Mouse (Mus musculus) left cerebral cortex, postnatal 36 days (tissue): Measurements from ENCODE around the gene Pitpnm1. TPM values are rescaled to one million over a fixed set of nuclear protein-coding genes. Genes with fewer than 3 reads are reported as not detected.
A peak's percentile ranks its signal among the peaks of the same experiment; 100 is the strongest.
"Not testable (repeated sequence)": the region's sequence is repeated elsewhere in the genome, so short reads cannot be mapped to it uniquely, and the experiment has no call there.

Experiments used
- DNase-seq, 2 experiments: peaks; one replicate each; pipeline ENCODE4 v3.0.0; 2021 to 2022; ENCODE audit warnings: low spot score in 2 of 2, mixed read lengths in 1 of 2
- intact Hi-C: fragments of 180-260 bp; cut with DNase I; formaldehyde crosslinking; loops from one replicate; pipeline ENCODE4 v1.15.1; 2025
- total RNA-seq, 2 experiments: library from RNA; stranded (reverse); gene quantifications; 2 replicates each; pipeline ENCODE4 v1.2.3; 2021

The Pitpnm1 gene
- 100 to 1,000 TPM; 202 to 203 TPM for total RNA-seq

DNA sequence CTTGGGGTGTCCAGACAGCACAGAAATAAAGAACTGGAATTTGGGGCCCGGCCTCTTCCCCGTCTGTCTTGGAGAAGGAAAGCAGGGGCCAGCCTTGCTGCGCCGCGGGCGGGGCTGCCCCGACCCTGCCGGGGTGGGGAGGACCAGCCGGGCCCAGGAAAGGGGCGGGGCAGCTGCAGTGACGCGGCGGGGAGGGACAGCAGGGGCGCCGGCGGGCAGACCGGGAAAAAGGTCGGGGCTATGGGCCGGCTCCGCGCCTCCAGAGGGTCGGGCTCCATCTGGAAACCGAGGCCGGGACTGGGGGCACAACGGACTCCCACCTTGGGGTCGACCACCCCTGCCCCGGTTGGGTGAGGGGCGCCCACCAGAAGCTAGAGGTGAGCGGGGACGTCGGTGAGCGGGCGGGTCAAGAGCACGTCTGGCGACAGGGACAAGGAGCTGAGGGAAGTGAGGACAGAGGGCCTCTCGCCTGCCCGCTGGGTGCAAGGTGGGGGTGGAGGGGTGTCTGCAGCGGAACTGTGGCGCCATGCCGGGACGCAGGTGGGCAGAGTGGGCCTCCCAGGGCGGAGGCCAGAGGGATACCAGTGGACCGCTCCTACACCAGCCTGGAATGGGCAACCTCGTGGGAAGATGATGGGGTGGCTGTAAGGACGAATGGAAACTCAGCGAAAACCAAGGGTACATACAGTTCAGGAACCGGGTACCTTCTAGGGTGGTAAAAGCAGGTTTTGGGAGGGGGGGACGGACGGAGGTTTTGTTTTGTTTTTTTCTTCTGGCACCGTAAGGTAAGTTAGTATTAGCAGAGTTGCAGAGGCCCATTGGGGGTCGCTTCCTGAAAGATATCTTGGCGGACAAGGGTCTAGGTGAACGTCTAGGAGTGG, at the start of gene Pitpnm1:
TSS of gene Pitpnm1 (plus strand) at position 162 of the 881 bp plus-strand sequence.
- peak; percentile 56 to 68 for DNase-seq
- intact Hi-C loops, result loop anchor here (2.0 to 5.0 kb wide), 2 partner anchors 53 to 131 kb away; partner anchors contain the start of genes Gstp2 and Pold4

- no peak for DNase-seq
- intact Hi-C loops, result no loop called here
Observed at GRCm38 (mm10) chr19:4051016-4051415, 48.8 kb upstream of the Pitpnm1 start.

- DNase-seq, result peak in 1 of 2 experiments; percentile 25
- intact Hi-C loops, result no loop called here
Observed at GRCm38 (mm10) chr19:4051741-4052515, 47.9 kb upstream of the Pitpnm1 start.

DNA sequence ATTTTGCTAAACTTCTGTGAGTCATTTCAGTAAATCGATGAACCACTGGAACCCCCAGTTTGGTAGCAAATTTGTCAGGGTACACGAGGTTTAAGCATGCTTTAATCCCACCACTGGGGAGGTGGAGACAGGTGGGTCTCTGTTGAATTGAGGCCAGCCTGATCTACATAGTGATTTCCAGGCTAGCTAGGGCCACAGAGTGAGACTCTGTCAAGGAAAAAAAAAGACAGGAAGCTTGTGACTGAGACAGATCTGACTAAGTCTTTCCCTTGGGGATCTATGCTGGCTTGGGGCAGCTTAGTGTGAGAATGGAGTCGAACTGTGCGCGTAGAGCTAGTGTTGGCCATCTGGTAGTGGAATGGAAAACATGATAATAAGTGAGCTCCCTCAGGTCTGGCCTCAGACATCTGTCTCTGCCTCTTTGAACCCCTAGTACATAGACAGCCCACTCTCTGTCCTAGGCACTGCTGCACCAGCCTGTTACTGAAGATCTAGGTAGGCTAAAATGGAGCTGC, 47.2 kb upstream of the Pitpnm1 start:
- intact Hi-C loops, result no loop called here
- no peak for DNase-seq

GRCm38 (mm10) chr19:4054613-4055012, 45.2 kb upstream of the Pitpnm1 start:
- intact Hi-C loops, result no loop called here
- no peak for DNase-seq

GRCm38 (mm10) chr19:4055216-4055946, 44.4 kb upstream of the Pitpnm1 start:
- intact Hi-C loops, result no loop called here
- no peak for DNase-seq

DNA sequence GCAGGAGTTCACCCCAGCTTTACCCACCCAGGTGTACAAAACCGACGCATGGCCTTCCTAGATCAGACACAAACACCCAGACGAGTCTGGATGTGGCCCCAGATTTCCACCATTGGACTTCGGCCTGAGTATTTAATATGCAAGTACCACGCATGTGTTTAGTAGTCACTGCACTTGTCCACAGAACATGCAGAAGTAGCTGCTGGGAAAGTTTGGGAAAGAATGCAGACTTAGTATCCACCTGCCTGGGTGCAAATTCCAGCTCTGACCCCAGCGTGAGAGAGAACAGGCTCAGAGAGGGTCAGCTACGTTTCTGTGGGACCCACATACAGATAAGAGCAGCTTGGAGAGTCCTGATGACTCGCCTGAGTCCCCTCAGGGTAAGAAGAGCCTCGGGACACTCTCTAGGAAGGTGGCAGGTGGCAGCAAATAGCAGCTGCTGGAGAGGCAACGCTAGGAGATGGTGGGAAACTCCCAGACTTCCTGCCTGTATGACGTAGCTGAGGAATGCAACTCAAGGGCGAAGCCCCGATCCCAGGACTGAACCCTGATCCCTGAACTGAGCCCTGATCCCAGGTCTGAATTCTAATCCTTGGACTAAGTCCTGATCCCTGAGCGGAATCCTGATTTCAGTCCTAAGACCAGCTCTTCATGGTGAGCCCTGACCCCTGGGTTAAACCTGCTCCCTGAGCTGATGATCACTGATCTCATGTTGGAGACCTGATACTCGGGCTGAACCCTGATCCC, 43.7 kb upstream of the Pitpnm1 start:
- no peak for DNase-seq
- intact Hi-C loops, result no loop called here

GRCm38 (mm10) chr19:4056727-4057126, 43.1 kb upstream of the Pitpnm1 start:
- DNase-seq, result no peak
- intact Hi-C loops, result no loop called here

DNA sequence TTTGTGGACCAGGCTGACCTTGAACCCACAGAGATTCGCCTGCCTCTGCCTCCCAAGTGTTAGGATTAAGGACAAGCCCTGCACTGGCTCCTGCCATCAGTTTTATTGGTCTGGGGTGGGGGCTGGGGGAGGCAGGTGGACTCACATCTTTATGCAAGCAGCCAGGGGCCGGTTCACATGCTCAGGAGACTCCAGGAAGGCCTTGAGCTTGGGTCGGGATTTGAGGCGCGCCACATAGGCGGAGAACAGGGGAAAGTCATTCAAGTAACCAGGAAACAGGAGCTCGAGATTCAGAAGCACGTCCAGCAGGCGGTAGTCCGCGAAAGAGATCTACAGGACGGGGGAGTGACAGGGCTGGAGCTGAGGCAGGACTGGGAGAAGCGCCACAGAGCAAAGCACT, 42.4 kb upstream of the Pitpnm1 start:
- DNase-seq, result no peak
- intact Hi-C loops, result no loop called here

- intact Hi-C loops, result no loop called here
- DNase-seq, result no peak
Observed at GRCm38 (mm10) chr19:4057962-4058361, 41.8 kb upstream of the Pitpnm1 start.

DNA sequence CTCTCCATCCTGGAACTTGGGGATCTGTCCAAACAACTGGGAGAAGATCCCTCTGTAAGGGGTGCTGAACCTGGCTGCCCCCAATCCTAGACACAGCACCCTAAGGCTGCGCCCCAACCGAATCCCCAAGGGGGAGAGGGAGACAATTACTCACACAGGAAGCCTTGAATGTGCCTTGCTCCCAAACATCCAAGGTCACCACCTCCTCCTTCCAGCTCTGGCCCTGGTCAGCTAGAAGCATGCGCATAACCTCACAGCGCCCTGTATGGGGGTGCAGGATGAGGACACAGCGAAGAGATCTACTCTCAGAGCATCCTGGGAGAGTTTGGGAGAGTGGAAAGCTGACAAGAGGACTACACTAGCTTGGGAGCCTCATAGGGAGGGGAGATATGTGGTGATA, 41.2 kb upstream of the Pitpnm1 start:
- intact Hi-C loops, result no loop called here
- DNase-seq, result no peak

DNA sequence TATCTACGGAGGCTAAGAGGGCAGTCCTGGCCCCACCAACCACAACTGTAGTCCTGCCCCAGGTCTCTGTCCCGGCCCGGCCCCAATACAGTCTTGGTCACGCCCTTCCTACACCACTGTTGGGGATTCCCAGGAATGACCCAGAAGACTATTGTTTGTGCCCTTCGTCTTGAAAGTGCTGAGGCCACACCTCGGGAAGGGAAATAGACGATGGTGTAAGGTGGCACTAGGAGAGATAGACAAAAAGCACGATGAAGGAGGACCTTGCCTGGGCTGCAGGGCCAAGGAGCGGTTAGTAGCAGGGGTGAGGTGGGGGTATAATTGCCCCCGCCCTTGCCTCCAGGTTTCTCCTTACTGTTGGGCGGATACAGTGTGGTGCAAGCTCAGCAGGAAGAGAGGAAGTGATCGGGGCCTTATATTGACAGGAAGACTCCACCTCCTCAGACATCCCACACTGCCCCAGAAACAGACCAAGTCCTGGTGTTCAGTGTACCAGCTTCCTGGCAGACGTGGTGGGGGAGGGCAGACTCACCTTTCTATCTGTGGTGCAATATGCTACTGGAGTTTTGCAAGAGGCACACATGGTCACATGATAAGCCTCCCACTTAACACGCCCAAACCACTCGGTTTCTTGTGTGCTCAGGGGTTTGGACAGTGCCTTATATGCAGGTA, 40.6 kb upstream of the Pitpnm1 start, which contains the start of gene Gstp3:
TSS of gene Gstp3 (minus strand) at position 501 of the 672 bp plus-strand sequence.
- no peak for DNase-seq
- intact Hi-C loops, result no loop called here

GRCm38 (mm10) chr19:4060044-4060898, 39.5 kb upstream of the Pitpnm1 start:
- intact Hi-C loops, DNase-seq: not testable (repeated sequence)

DNA sequence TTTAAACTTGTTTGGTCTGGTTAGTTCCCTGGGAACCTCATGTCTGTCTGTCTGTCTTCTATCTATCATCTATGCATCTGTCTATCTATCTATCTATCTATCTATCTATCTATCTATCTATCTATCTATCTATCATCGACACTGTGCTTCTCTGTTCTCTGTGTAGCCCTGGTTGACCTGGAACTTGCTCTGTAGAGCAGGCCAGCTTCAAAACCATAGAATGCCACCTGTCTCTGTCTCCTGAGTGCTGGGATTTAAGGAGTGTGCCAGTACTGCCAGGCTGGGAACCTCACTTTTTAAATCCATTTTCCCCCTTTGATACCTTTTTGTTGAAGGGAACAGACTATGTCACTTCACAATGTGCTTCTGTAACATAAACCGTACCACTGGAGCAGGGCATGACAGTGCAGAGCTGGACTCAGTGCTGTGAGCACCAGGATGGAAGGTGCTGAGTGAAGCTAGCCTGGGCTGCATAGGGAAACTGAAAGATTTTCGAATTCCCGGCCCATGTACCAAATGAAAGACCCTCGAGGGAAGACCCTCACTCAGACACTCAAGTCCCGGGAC, 38.8 kb upstream of the Pitpnm1 start:
- intact Hi-C loops, result no loop called here
- DNase-seq, result no peak

DNA sequence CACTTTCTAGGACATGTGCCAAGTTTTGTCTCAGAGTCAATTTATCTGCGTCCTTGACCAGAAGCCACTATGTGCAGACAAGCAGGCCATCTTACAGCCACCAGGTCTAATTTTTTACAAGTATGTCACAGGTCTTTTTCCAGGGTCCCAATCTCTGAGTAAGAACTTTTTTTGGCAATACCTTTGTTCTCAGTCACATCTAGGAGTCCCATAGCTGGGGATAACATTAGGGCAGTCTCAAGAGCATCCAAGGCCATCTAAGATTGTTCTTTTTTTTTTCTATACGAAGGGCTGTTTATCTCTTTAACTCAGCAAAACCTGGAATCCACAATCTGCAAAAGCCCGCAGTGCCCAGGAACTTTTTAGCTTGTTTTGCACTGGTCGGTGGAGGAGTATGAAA, 36.4 kb upstream of the Pitpnm1 start:
- intact Hi-C loops, result not testable (repeated sequence)

GRCm38 (mm10) chr19:4064501-4064900, 35.3 kb upstream of the Pitpnm1 start:
- intact Hi-C loops, result not testable (repeated sequence)

More for the DNA sequence above, 36.4 kb upstream of the Pitpnm1 start:
- not testable (repeated sequence) for DNase-seq

DNA sequence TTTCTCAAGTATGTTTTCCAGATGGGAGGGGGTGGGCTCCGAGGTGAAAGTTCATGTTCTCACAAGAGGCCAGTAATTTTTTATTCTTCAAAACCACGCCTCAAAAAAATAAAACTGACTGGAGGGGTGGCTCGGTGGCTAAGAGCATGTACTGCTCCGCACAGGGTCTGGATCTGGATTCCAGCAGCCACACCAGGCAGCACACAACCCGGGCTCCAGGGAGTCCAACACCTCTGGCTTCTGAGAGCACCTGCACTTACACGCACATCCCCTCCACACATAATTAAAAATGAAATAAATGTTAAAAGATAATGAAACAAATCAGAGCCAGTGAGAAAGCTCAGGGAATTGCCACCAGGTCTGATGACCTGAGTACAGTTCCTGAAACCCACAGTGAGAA, 33.5 kb upstream of the Pitpnm1 start:
- intact Hi-C loops, result no loop called here
- no peak for DNase-seq

More at GRCm38 (mm10) chr19:4064501-4064900, 35.3 kb upstream of the Pitpnm1 start:
- DNase-seq, result not testable (repeated sequence)
